Mouse (Mus musculus) cerebellum, postnatal 25 days (tissue): Measurements from ENCODE around the gene Sdc4.

Source experiments
- DNase-seq, 2 experiments: peaks; one replicate each; pipeline ENCODE4 v3.0.0; 2021; ENCODE audit warnings: mixed read lengths in 2 of 2

Sdc4 gene

DNA sequence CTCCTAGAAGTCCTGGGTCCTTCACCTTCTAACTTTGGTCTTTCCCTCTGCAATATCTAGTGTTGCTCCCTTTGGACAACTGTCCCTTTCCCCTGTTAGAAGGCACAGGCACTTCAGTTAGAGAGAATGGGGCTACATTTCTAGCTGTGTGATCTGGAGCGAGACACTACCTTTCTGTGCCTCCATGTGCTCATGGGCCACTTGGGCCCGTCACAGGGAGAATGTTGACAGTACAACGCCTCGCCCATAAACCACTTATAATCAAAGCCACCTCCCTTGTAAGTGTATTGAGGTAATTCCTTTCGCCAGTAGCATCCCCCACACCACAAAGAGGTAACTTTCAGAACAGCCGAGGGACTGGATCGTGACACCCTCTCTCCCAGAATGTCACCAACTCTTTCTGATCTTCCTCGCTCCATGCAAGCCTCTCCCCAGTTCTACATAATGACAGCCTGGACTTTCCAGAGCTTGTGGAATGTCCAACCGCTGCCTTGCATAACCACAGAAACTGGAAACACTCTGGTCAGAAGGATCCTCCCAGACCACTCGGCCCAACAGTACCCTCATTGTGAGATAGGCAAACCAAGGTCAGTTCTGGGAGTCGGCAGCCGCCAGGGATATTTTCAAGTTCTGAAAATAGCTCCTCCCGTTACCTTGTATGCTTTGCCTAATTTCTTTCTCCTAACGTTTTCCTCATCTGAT is 5.8 kb upstream of the Sdc4 start:
- DNase-seq: no peak

DNA sequence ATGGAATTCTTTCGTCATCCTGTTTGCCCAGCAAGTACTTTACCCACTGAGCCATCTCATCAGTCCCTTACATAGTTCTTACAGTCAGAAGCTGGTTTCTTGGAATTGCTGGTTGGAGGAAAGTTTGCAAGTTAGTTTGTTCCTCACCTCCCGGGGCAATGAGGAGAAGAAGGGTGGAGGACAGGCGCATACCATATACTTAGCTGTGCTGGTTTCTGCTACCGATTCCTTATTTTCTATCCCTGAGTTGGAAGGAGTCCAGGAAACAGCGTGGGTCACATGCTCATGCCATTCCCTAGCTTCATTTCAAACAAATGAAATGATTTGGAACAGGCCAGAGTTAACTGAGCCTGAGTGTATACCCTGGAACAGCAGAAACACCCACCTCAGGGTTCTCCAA is 5.2 kb upstream of the Sdc4 start:
- DNase-seq: no peak

DNA sequence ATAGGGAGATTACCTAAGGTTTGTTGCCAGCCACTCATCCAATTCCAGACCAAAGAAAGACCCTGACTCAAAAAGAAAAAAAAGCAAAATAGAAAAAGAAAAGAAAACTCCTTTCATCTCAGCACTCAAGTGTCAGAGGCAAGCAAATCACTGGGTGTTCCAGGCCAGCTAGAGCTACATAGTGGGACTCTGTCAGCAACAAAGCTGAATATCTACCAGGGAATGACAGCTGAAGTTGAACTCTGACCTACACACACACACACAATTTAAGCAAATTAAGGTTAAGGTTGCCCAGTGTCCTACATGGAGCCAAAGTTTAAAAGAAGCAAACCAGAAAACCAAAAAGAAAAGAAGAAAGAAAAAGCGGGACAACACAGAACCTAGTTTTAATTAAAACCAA is 4.5 kb upstream of the Sdc4 start:
- DNase-seq: no peak

DNA sequence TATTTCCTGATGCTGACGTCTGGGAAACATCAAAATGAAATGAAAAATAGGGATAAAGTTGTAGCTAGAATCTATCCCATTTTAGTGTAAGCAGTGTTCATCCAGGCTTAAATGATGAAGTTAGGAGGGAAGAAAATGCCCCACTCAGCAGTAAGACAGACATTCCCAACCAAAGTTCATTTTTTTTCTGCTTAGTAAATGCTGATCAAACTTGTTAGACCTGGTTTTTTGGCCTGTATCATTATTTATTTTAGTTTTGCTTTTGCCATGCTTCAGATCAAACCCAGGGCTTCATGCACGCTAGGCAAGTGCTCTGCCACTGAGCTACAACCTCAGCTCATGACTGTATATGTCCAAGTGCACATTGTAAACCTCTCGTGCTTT is 2.4 kb upstream of the Sdc4 start:
- DNase-seq: no peak

DNA sequence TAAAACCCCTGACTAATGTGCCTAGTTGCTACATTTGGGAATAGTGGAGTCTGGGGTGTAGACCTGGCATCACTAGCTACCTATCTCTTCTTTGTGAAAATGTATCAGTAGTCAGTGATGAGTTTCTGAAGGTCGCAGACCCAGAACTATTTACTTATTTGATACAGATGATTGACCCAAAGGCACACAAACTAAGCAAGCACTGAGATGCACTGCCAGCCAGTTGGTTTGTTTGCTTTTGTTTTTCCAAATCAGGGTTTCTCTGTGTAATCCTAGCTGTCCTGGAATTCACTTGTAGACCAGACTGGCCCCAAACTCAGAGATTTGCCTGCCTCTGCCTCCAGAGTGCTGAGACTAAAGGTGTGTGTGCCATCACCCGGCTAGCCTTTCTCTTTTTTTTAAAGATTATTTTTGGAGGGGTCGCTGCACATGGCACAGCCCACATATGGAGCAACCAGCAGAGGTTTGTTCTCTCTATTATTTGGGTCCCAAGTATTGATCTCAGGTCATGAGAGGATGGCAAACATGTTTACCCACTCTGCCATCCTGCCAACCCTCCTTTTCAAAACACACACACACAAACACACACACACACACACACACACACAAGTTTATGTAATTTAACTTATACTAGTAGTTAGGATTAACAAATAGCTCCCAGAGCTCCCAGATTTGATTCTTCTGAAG is 1.9 kb upstream of the Sdc4 start:
- DNase-seq: no peak

DNA sequence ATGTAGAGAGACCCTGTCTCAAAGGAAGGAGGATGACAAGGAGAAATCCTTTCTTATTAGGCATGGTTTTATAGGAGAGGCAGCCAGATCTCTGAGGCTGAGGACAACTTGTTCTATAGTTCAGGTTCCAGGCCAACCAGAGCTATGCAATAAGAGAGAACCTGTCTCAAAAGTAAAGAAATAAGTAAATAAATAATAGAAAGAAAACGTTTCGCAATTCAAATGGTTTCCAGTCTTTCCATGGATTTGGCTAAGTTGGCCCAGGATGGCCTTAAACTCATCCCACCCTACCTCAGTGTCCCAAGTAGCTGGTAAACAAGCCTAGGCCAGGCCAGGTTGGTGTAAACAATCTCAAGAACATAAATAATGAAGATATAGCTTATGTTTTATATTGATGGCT is 1.0 kb upstream of the Sdc4 start:
- DNase-seq: no peak

DNA sequence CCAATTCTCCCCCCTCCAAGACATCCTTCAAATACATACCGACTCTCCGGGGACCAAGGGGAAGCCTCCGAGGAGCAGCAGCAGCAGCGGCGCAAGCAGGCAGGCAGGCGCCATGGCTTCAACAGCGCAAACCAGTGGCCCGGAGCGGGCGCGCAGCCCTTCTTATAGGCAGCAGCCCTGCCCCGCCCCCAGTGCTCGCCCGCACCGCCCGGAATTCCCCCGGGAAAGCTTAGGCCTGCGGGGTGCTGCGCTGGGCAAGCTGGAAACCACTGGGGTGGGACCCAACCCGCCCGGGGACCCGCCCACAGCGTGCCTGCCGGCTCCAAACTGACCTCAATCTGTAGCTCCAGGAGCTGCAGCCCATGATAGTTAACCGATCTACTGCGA is 643 bp downstream of the Sdc4 start:
- DNase-seq: peak; percentile 48 to 67

DNA sequence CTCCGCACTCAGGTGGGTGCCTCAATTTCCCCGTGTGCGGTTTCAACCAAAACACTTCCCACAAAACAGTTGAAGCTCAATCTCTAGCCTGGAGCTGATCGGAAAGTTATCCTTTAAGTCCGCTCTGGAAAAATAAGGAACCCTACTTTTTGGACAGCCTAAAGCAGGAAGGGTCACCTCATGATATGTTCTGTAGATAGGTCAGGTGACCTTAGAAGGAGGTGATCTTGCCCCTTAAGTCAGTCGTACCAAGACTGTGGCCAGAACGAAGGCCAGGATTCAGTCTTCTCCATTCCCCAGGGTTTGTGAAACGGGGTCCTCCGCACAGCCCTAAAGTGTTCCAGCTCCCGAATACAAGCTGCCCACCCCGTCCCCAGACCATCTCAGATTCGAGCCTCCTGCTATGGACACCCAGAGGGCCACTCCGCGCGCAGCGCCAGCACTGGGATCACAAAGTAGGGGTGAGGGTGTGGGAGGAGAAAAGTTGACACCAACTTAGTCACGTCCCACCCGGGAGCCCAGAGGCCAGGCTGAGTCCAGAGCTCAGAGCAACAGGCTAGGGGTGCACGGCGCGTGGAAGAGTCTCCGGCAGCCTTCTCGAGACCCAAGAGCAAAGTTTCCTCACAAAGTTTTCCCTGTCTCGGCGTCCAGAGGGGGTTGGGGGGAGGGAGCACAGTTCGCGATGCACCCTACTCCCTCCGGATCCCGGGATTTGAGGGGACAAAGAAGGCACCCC is 1.2 kb downstream of the Sdc4 start:
- no peak for DNase-seq

DNA sequence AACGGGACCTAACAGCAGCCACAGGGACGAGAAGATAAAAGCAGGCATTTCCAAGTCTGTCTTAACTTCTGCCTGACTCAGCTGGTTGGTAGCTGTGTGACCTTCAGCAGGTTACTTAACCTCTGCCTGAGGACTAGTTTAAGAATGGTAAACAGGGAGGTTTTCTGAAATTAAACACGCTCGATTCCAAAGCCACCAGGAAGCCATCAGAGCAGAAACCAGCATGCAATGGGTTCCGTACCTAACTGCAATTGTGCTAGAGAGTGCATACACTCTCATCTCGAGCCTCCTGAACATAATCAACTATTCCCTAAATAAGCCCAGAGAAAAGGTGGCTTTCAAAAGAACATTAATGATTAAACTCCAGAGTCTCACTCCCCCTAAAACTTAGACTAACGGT is 2.0 kb downstream of the Sdc4 start:
- DNase-seq: no peak

DNA sequence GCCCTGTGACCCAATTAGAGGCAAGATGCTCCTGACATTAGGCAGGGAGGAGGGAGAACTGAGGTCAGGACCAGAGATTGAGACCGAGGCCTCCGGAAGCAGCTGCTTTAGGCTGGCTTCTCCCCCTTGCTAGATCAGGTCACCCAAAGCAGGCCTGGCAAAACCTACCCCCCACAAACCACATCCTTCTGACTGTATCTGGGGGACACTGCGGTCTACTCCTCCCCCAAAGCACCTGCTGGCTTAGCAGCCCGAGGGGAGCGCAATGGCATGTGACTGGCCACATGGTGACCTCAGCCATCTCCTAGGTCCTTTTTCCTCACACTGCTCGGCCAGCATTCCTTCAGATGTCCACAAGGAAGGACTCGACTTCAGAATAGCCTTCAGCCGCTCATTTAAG is 2.5 kb downstream of the Sdc4 start:
- DNase-seq: no peak

DNA sequence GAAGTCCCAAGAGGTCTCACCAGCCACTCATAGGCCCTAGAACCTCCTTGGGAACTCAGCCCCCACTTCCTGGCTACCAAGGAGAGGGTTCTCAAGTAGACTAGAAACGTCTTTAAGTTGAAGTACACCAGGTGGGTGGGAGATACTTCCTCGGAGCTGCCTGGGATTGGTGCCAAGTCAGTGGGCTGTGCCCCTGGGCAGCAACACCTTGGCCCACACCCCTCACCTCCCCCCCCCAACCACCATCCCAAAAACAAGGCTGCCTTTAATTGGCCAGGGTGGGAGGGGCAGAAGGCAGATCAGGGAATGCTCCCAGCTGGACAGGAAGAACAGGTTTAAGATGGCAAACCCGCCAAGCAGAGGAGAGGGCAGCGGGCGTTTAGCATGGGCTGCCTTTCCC is 3.4 kb downstream of the Sdc4 start:
- DNase-seq: no peak

DNA sequence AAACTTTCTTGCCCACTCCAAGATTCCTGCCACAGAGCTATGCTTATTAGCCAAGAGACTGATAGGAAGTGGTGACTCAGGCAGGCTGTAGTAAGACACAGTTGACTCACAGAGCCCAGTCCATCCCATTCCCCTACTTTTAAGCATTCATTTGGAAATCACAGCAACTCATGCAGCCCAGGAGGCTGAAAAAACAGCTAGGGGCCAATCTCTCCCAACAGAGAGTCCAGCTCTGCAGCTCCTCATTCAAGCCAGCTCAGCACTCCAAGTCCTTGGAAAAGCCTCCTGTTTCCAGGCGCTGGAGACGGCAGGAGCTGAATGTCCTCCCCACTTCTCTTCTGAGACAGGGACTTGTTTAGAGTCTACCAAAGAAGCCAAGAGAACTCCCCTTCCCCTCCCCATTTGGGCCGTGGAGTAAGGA is 4.7 kb downstream of the Sdc4 start:
- DNase-seq: peak in 1 of 2 experiments; percentile 20

DNA sequence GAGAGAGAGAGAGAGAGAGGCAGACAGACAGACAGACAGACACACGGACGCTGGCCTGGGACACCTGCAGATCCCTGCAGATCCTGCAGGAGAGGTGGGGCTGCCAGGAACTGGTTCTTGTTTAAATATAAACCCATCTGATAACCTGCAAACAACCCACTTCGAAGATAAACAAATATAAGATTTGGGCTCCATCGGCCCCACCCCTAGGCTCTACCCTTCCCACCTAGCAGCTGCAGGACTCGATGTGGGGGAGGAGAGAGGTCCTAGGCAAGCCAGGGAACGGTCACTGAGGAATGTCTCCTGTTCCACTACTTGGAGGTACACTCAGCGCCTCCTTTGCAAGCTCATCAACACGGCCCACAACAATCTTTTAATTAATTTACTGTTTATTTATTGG is 5.4 kb downstream of the Sdc4 start:
- DNase-seq: no peak

DNA sequence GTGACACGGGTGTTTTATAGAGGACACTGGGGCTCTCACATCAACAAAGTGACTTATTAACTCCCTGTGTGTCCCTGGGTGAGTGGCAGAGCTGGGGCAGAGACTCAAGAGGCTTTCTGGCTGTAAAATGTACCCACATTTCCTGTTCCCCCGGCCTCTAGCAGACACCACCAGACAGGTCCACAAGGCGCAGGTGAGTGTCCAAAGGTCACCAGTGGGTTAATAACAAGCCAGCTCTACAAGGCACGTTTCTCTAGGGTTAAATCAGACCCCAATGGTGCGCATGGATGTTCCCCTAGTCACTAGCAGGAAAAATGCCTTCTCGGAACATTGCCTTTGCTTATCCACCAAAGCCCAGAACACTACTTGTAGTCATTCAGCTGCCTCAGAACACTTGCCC is 6.0 kb downstream of the Sdc4 start:
- DNase-seq: no peak

DNA sequence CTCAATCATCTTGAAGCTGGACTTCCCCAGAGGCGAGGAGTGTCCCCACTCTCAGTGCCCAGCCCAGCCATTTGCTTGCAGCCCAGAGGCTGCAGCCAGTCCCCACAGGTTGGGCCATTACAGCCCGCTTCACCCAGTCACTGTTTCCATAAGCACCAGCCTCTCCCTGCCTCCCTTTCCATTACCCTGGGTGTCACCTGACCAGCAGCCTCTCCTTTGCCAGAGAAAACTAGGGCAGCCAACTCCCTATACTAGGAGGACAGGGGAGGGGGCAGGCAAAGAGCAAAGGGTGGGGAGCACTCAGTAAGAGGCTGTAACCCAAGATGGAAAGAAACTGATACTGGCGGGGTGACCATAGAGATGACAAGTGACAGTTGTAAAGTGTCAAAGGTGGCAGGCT is 6.7 kb downstream of the Sdc4 start:
- DNase-seq: no peak

DNA sequence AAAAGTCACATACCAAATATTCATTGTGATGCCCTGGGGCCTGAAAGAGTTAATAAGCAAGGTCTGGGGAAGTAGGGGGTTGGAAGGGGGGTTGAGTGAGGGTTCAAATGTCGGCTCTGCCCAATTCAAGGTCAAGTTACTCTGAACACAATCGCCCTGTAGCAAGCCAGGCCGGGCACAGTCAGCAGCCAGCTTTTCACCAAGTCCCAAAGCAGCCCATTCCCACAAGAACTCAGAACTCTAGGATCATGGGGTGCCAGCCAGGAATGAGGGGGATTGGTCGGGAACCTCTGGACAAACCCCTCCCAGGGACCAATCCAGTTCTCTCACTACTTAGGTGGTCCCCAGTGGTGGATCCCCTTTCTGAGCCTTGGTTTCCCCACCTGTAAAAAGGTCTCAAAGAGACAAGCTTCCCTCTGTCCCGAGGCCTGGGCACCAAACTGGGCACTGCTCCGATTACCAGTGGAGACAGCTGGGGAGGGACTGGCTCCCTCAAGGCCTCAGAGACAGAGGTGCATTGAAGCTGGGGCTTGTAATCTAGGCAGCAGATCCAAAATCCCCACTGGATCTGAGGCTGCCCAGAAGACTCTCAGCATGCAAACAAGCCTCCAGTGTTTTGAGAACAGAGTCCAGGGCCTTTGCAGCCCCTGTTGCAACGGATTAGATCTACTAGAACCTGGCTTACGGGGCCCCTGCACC is 7.3 kb downstream of the Sdc4 start:
- DNase-seq: no peak

DNA sequence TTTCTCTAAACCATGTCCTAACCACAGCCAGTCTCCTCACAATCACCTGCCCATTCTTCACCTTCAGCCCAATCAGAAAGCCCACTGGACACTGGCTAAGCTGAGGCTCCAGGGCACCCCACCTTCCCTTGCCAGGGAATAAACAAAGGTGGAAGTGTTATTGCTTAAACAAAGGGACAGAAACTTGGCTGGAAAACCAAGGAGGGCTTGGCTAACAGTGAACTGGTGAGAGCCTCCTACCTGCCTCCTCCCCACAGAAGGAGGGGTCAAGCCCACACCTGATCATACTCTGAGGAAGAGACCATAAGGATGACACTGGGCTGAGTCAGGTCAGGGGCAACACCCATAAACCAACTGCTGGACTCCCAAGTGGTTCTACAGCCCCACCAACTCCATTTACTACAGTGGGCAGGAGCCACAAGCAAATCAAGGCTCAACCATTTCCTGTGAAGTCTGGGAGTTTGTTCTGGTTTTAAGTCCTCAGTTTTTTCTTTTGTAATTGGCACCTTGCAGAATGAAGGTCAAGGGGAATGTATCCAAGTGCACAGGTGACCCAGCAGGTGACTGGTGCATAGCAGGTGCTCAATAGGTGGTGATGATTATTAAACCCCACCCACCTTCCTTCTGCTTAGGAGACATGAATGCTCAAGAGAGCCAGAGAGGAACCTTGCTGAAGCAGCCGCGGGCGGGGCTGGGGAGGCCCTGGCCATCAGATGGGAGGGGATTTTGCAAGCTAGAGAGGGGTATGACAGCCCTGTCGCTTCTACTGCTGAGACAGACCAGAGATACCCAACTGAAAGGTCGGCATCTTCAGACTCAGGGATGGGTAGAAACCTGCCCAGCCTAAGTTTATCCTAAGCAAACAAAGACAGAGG is 8.2 kb downstream of the Sdc4 start:
- no peak for DNase-seq

DNA sequence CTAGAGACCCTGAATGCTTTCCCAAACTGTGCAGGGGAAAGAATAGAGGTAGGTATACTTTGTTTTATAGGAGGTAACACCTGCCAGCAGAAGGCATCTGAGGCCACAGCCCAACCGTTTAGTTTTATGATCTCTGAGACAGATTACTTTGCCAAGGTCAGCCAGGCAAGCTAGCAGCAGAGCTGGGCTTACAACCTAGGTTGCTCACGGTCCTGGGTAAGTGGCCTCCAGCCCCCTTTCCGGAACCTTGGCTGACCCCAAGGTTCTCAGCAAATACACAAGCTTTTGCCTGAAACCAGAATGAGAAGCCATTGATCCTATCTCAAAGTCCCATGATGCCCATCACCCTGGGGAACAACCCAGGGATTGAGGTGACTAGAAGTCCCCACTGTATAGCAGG is 9.0 kb downstream of the Sdc4 start:
- no peak for DNase-seq

DNA sequence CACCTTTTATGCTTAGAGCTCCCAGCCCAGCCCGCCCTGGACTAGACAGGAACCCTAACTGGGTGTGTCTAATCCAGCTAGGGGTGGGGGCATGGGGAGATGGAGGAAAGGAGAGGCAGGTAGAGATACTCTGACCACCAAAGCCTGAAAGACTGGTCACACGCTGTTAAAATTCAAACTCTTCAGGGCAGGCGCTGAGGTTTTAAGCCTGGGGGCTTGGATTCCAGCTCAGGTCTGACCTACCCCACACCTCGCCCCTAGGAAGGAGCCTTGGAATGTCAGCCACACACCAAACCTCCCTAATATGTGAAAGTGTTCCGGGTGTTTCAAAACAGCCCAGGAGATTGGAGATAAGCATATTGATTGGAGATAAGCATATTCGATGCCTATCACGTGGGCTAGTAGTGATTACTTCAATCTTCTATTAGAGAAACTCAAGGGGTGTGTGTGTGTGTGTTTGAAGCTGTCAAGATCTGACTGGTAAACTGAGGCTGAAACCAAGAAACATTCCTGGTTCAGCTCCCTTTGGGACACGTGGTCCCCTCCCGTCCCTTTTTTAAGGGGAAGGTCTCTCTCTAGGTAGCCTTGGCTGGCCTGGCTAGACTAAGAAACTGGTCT is 10.3 kb downstream of the Sdc4 start:
- DNase-seq: no peak

DNA sequence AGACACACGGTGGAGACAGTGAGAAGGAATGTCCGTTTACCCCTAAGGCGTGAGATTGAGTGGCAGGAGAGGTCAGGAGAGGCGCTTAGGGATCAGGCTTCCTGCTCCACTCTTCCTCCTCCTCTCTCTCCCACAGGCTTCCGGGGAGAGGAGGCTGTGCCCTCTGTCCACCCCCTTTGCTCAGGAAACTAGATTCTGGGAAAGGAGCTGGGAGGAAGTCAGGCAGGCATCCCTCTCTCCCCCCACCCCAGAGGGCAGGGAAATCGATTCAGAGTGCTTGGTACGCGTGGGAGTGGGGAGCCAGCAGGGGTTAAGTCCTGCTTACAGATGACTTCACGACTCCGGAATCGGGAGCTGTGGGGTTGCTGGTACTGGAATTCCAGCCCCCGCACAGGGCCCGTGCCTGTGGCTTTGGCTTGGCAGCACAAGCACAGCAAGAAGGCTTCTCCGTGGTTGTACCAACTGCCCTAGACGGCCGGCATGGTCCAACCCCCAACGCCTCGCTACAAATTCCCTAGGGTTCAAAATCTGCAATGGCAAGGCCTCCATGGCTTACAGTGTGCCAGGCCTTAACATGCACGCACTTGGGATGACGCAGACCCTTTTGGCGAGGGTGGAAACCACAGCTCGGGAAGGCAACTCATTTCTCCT is 11.0 kb downstream of the Sdc4 start:
- DNase-seq: no peak

DNA sequence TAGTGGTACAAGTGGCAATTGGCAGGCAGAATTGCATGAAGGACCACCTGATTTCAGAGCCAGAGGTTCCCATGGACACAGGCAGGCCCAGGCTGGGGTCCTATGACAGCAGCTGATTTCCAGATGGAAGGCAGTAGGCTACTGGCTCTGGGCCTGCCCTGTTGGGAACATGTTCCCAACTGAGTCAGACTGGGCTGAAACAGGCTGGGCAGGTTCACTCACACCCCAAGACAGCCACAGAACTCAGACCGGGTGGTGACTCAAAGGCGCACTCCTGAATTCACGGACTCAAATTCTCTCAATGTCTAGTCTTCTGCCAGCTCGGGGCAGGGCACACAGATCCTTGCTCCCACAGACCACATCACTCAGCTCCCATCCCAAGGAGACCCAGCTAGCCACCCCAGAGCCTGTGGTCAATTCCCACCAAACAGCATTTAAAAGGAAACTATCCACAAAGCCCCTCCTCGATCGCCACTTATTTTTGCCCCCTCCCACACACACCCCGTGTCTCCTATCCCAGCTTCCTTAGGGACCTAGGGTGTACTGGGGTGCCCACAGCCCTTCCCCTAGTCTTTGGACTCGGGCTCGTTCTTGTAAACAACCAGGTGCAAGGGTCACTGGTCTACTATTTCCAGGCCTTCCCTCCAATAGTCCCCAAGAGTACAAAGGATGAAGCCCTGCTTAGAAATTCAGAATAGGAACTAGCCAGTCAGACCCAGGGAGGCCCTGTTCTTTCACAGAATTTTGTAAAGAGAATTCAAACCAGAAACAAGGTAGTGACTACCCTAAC is 11.8 kb downstream of the Sdc4 start:
- DNase-seq: no peak
